ENCODE assay signal across 25 mouse cellular contexts in the genomic region with DNA sequence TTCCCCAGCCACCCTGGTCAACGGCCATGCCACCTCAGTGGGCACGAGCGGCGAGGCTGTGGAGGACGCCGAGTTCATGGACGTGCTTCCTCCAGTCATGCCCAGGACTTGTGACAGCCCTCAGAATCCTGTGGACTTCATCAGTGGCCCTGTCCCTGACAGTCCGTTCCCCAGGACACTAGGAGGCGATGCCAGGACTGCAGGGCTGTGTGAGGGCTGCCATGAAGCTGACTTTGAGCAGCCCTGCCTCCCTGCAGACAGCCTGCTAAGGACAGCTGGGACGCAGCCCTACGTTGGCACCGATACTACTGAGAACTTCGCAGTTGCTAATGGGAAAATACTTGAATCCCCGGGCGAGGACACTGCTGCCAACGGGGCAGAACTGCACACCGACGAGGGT. TPM values are rescaled to one million over a fixed set of nuclear protein-coding genes. Genes with fewer than 3 reads are reported as not detected.
A peak's percentile ranks its signal among the peaks of the same experiment; 100 is the strongest.
DNase-seq lines count a peak whose midpoint lies in the region; ATAC-seq and TF ChIP-seq lines count a peak whose summit lies in the region.
"Had no signal": no experiment of that assay in that cellular context is flagged by ENCODE, and none has a peak within 500 bp of the region (broad histone marks: within the 10 kb centered on the region; RNA-seq: fewer than 3 reads in every experiment).

No protein-coding gene starts in this region.

- peaks cover 33% of the 10 kb centered on the region for H3K36me3 ChIP-seq in midbrain, postnatal 0 days (ENCODE audit: insufficient read depth, low read length)
- peaks cover 69% of the 10 kb centered on the region for H3K36me3 ChIP-seq in midbrain, embryonic 13.5 days

- H3K9me3 ChIP-seq in midbrain, postnatal 0 days (ENCODE audit: low read length), result no peaks in the 10 kb centered on the region
- H3K9me3 ChIP-seq in midbrain, embryonic 13.5 days, result no peaks in the 10 kb centered on the region
- H3K9me3 ChIP-seq: embryonic facial prominence, embryonic 13.5 days; G1E; hindbrain, embryonic 10.5 days; limb, embryonic 12.5 days; liver, embryonic 12.5 days; neural tube, embryonic 13.5 days had no signal

- ATAC-seq in midbrain, postnatal 0 days (ENCODE audit: low FRiP score), result no peak
- ATAC-seq in midbrain, embryonic 13.5 days, result no peak
- ATAC-seq: activated CD4-positive, CD25-positive, alpha-beta regulatory T cell, adult 4 months; CD4-positive, CD25-positive, alpha-beta regulatory T cell, adult 4 months; forebrain, embryonic 14.5 days; liver, embryonic 12.5 days had no signal

- no peaks in the 10 kb centered on the region for H3K27me3 ChIP-seq in midbrain, postnatal 0 days (ENCODE audit: insufficient read depth, low read length)
- H3K27me3 ChIP-seq in midbrain, embryonic 13.5 days, result no peaks in the 10 kb centered on the region
- H3K27me3 ChIP-seq: embryonic facial prominence, embryonic 13.5 days; limb, embryonic 12.5 days; liver, embryonic 12.5 days; neural tube, embryonic 13.5 days had no signal

- no peak overlapping the region for H3K9ac ChIP-seq in midbrain, postnatal 0 days (replicated peaks; ENCODE audit: low read length, poor library complexity, severe bottlenecking)
- no peak overlapping the region for H3K9ac ChIP-seq in midbrain, embryonic 13.5 days (replicated peaks)
- H3K9ac ChIP-seq: embryonic facial prominence, embryonic 13.5 days; limb, embryonic 12.5 days; liver, embryonic 12.5 days; lung, embryonic 14.5 days; neural tube, embryonic 13.5 days had no signal

- no peak overlapping the region for H3K27ac ChIP-seq in midbrain, postnatal 0 days (ENCODE audit: low read depth, low read length)
- H3K27ac ChIP-seq in midbrain, embryonic 13.5 days, result no peak overlapping the region
- H3K27ac ChIP-seq: embryonic facial prominence, embryonic 13.5 days; hindbrain, embryonic 10.5 days; limb, embryonic 12.5 days; liver, embryonic 12.5 days; macrophage; neural tube, embryonic 13.5 days had no signal

- no peak for TF ChIP-seq CTCF in midbrain, postnatal 0 days (IDR thresholded peaks at IDR 0.05)
- TF ChIP-seq CTCF in lung, adult 2 months (IDR thresholded peaks at IDR 0.05; ENCODE audit: insufficient read depth, low read length), result no peak

- WGBS in midbrain, postnatal 0 days, result 94% methylated on average over 18 of the region's 18 CpGs
- 96% methylated on average over 18 of the region's 18 CpGs for WGBS in midbrain, embryonic 13.5 days
- WGBS in lung, adult 2 months, result 91% methylated on average over 18 of the region's 18 CpGs

- no peak for TF ChIP-seq POLR2A in lung, adult 2 months (IDR thresholded peaks at IDR 0.05; ENCODE audit: borderline replicate concordance, extremely low read depth, low read depth, low read length)

- DNase-seq in adrenal gland, adult 2 months, result peak; percentile 47
- no peak for DNase-seq in adrenal gland, postnatal 4 days (ENCODE audit: low spot score in 2 of 2)
- DNase-seq in midbrain, postnatal 0 days (ENCODE audit: low spot score), result peak; percentile 16
- peak; percentile 78 for DNase-seq in cerebellum, adult 9-10 months
- no peak for DNase-seq in lung, postnatal 10 days
- DNase-seq in embryo, embryonic 11 days, result no peak
- no peak for DNase-seq in lung, adult 2 months
- DNase-seq: kidney, adult 9 months; kidney, postnatal 36 days; lung, embryonic 14.5 days; thymus, postnatal 25 days had no signal

- no peak overlapping the region for H3K4me3 ChIP-seq in midbrain, postnatal 0 days (ENCODE audit: low read depth, low read length)
- no peak overlapping the region for H3K4me3 ChIP-seq in midbrain, embryonic 13.5 days (replicated peaks)
- no peak overlapping the region for H3K4me3 ChIP-seq in lung, adult 2 months (replicated peaks; ENCODE audit: extremely low read depth, low read depth, low read length)
- H3K4me3 ChIP-seq: embryonic facial prominence, embryonic 13.5 days; hindbrain, embryonic 10.5 days; limb, embryonic 12.5 days; liver, embryonic 12.5 days; neural tube, embryonic 13.5 days had no signal

- H3K4me1 ChIP-seq in midbrain, postnatal 0 days (ENCODE audit: insufficient read depth, low read length), result no peaks in the 10 kb centered on the region
- peaks cover 2% of the 10 kb centered on the region; the same call in 1 of the 2 replicates for H3K4me1 ChIP-seq in midbrain, embryonic 13.5 days (replicated peaks)
- H3K4me1 ChIP-seq in lung, adult 2 months (ENCODE audit: control insufficient read depth, insufficient read depth, low read length), result no peaks in the 10 kb centered on the region
- H3K4me1 ChIP-seq: embryonic facial prominence, embryonic 13.5 days; hindbrain, embryonic 10.5 days had no signal

- H3K4me2 ChIP-seq in midbrain, postnatal 0 days (ENCODE audit: low read depth, low read length, poor library complexity, severe bottlenecking), result no peak overlapping the region
- H3K4me2 ChIP-seq in midbrain, embryonic 13.5 days (replicated peaks), result no peak overlapping the region
- H3K4me2 ChIP-seq: embryonic facial prominence, embryonic 13.5 days; limb, embryonic 12.5 days; liver, embryonic 12.5 days; lung, embryonic 14.5 days; midbrain, embryonic 11.5 days; neural tube, embryonic 13.5 days had no signal

RNA-seq across cellular contexts. Expression of a gene that starts 30.8 kb away (rescaled TPM):
- 1 to 10 TPM; 5.9 to 9.9 TPM for total RNA-seq in adrenal gland, adult 2 months (2021)
- 43.6 and 50.1 TPM in 2 replicates for polyA plus RNA-seq in adrenal gland, adult 2 months (2012; rRNA removed)
- total RNA-seq in adrenal gland, postnatal 4 days (2021), result 1 to 10 TPM in 1 of 2 experiments, not detected in 1; 8.8 TPM
- 39.0 and 74.2 TPM in 2 replicates for total RNA-seq in midbrain, postnatal 0 days (2014; rRNA removed)
- not detected in 2 replicates for polyA plus RNA-seq in midbrain, postnatal 0 days (2015; fragmentation: Nextera tagmentation; extraction: Ambion mirVana)
- 4.4 and 10.3 TPM in 2 replicates for polyA plus RNA-seq in midbrain, embryonic 13.5 days (2015; fragmentation: Nextera tagmentation; extraction: Ambion mirVana)
- polyA plus RNA-seq in lung, adult 2 months (2012; rRNA removed), result 58.5 and 67.8 TPM in 2 replicates
- total RNA-seq: layer of hippocampus, postnatal 10 days had no signal
- polyA plus RNA-seq: embryonic facial prominence, embryonic 13.5 days; heart, postnatal 0 days; limb, embryonic 12.5 days; liver, embryonic 12.5 days; lung, embryonic 14.5 days; midbrain, embryonic 11.5 days had no signal

RNA-seq across cellular contexts. Expression of a gene that starts 31.3 kb away (rescaled TPM):
- total RNA-seq in adrenal gland, adult 2 months (2021), result 100 to 1,000 TPM in 1 of 2 experiments, 10 to 100 TPM in 1; 93.9 to 133 TPM
- polyA plus RNA-seq in adrenal gland, adult 2 months (2012; rRNA removed), result 64.7 and 96.5 TPM in 2 replicates
- total RNA-seq in adrenal gland, postnatal 4 days (2021), result 100 to 1,000 TPM; 108 to 127 TPM
- total RNA-seq in midbrain, postnatal 0 days (2014; rRNA removed), result 88.5 and 88.8 TPM in 2 replicates
- polyA plus RNA-seq in midbrain, postnatal 0 days (2015; fragmentation: Nextera tagmentation; extraction: Ambion mirVana), result 93.6 and 94.6 TPM in 2 replicates
- polyA plus RNA-seq in midbrain, embryonic 13.5 days (2015; fragmentation: Nextera tagmentation; extraction: Ambion mirVana), result 130 and 137 TPM in 2 replicates
- 70.9 and 78.1 TPM in 2 replicates for polyA plus RNA-seq in lung, adult 2 months (2012; rRNA removed)

RNA-seq across cellular contexts. Expression of a gene that starts 50.8 kb away (rescaled TPM):
- 10 to 100 TPM; 15.5 to 19.5 TPM for total RNA-seq in adrenal gland, adult 2 months (2021)
- 17.6 and 20.4 TPM in 2 replicates for polyA plus RNA-seq in adrenal gland, adult 2 months (2012; rRNA removed)
- 10 to 100 TPM in 1 of 2 experiments, 1 to 10 TPM in 1; 9.9 to 11.7 TPM for total RNA-seq in adrenal gland, postnatal 4 days (2021)
- 5.3 and 5.7 TPM in 2 replicates for total RNA-seq in midbrain, postnatal 0 days (2014; rRNA removed)
- polyA plus RNA-seq in midbrain, postnatal 0 days (2015; fragmentation: Nextera tagmentation; extraction: Ambion mirVana), result 4.1 and 4.7 TPM in 2 replicates
- 1.9 and 2.1 TPM in 2 replicates for polyA plus RNA-seq in midbrain, embryonic 13.5 days (2015; fragmentation: Nextera tagmentation; extraction: Ambion mirVana)
- 66.9 and 71.0 TPM in 2 replicates for polyA plus RNA-seq in lung, adult 2 months (2012; rRNA removed)
- polyA plus RNA-seq: activated CD4-positive, CD25-positive, alpha-beta regulatory T cell, adult 4 months had no signal

Comparison
In these comparisons a context has a peak if more than half of its experiments do, and no peak if none do; other contexts are left out.
1. DNase-seq: peak in adrenal gland, adult 2 months (single experiment), midbrain, postnatal 0 days (single experiment) and cerebellum, adult 9-10 months (single experiment); none in adrenal gland, postnatal 4 days (0 of 2), lung, postnatal 10 days (single experiment), embryo, embryonic 11 days (single experiment) and lung, adult 2 months (single experiment).